Mouse (Mus musculus): ENCODE data around the gene Klc1. TPM values are rescaled to one million over a fixed set of nuclear protein-coding genes. Genes with fewer than 3 reads are reported as not detected.
A peak's percentile ranks its signal among the peaks of the same experiment; 100 is the strongest.

The Klc1 gene
- polyA plus RNA-seq, 1 experiment = 116 TPM

GRCm38 (mm10) chr12:111774845-111775244 is 16.2 kb downstream of the Klc1 start:
- H3K36me3 ChIP-seq (ENCODE audit: control insufficient read depth, insufficient read depth) = peaks cover 74% of the 10 kb centered on the region
- TF ChIP-seq CEBPB (IDR thresholded peaks at IDR 0.05; ENCODE audit: low read depth) = no peak
- TF ChIP-seq CTCF (IDR thresholded peaks at IDR 0.05; ENCODE audit: control insufficient read depth, insufficient read depth, insufficient read length) = no peak
- TF ChIP-seq USF1 (IDR thresholded peaks at IDR 0.05; ENCODE audit: low read depth) = no peak

GRCm38 (mm10) chr12:111777919-111778318 is 19.3 kb downstream of the Klc1 start:
- Histone ChIP-seq H3K36me3 (ENCODE audit: control insufficient read depth, insufficient read depth) (peaks cover 93% of the 10 kb centered on the region), H3K79me3 (ENCODE audit: low read depth) (peaks cover 14% of the 10 kb centered on the region), H3K27me3 (ENCODE audit: control insufficient read depth, insufficient read depth, insufficient read length) (no peaks in the 10 kb centered on the region), H3K79me2 (ENCODE audit: control insufficient read depth, insufficient read depth) (peaks cover 48% of the 10 kb centered on the region), H3K4me3 (ENCODE audit: insufficient read depth, poor library complexity, severe bottlenecking) (no peak overlapping the region), H3ac (ENCODE audit: control insufficient read depth, insufficient read length, low read depth) (no peak overlapping the region)
- TF ChIP-seq MYOD1 (IDR thresholded peaks at IDR 0.05; ENCODE audit: control insufficient read depth, insufficient read length, low read depth) (no peak), CTCF (IDR thresholded peaks at IDR 0.05; ENCODE audit: control insufficient read depth, insufficient read depth, insufficient read length) (no peak), MYOG (IDR thresholded peaks at IDR 0.05; ENCODE audit: control insufficient read depth, extremely low read depth, insufficient read length) (no peak), USF1 (IDR thresholded peaks at IDR 0.05; ENCODE audit: low read depth) (no peak), CEBPB (IDR thresholded peaks at IDR 0.05; ENCODE audit: low read depth) (no peak), FOSL1 (IDR thresholded peaks at IDR 0.05; ENCODE audit: insufficient read depth, low read length, poor library complexity, severe bottlenecking) (no peak), MAX (IDR thresholded peaks at IDR 0.05) (no peak)

More at GRCm38 (mm10) chr12:111774845-111775244, 16.2 kb downstream of the Klc1 start:
- Histone ChIP-seq H3K4me3 (ENCODE audit: insufficient read depth, poor library complexity, severe bottlenecking) (no peak overlapping the region), H3K79me2 (ENCODE audit: control insufficient read depth, insufficient read depth) (peaks cover 71% of the 10 kb centered on the region), H3K27me3 (ENCODE audit: control insufficient read depth, insufficient read depth, insufficient read length) (no peaks in the 10 kb centered on the region), H3K79me3 (ENCODE audit: low read depth) (peaks cover 31% of the 10 kb centered on the region), H3ac (ENCODE audit: control insufficient read depth, insufficient read length, low read depth) (no peak overlapping the region)

GRCm38 (mm10) chr12:111779544-111779943 is 20.9 kb downstream of the Klc1 start:
- TF ChIP-seq CTCF (IDR thresholded peaks at IDR 0.05; ENCODE audit: control insufficient read depth, insufficient read depth, insufficient read length) (peak; percentile 15), USF1 (IDR thresholded peaks at IDR 0.05; ENCODE audit: low read depth) (no peak), FOSL1 (IDR thresholded peaks at IDR 0.05; ENCODE audit: insufficient read depth, low read length, poor library complexity, severe bottlenecking) (no peak), MAX (IDR thresholded peaks at IDR 0.05) (no peak), MYOG (IDR thresholded peaks at IDR 0.05; ENCODE audit: control insufficient read depth, extremely low read depth, insufficient read length) (no peak)
- peaks cover 33% of the 10 kb centered on the region for H3K79me2 ChIP-seq (ENCODE audit: control insufficient read depth, insufficient read depth)
- peaks cover 88% of the 10 kb centered on the region for H3K36me3 ChIP-seq (ENCODE audit: control insufficient read depth, insufficient read depth)
- H3ac ChIP-seq (ENCODE audit: control insufficient read depth, insufficient read length, low read depth) = no peak overlapping the region
- peaks cover 11% of the 10 kb centered on the region for H3K79me3 ChIP-seq (ENCODE audit: low read depth)
- no peaks in the 10 kb centered on the region for H3K27me3 ChIP-seq (ENCODE audit: control insufficient read depth, insufficient read depth, insufficient read length)
- no peak overlapping the region for H3K4me3 ChIP-seq (ENCODE audit: insufficient read depth, poor library complexity, severe bottlenecking)

GRCm38 (mm10) chr12:111785174-111785573 is 26.5 kb downstream of the Klc1 start:
- Histone ChIP-seq H3K27me3 (ENCODE audit: control insufficient read depth, insufficient read depth, insufficient read length) (no peaks in the 10 kb centered on the region), H3K36me3 (ENCODE audit: control insufficient read depth, insufficient read depth) (peaks cover 69% of the 10 kb centered on the region), H3ac (ENCODE audit: control insufficient read depth, insufficient read length, low read depth) (no peak overlapping the region), H3K79me3 (ENCODE audit: low read depth) (no peaks in the 10 kb centered on the region), H3K4me3 (ENCODE audit: insufficient read depth, poor library complexity, severe bottlenecking) (no peak overlapping the region), H3K79me2 (ENCODE audit: control insufficient read depth, insufficient read depth) (peaks cover 5% of the 10 kb centered on the region)
- TF ChIP-seq MAX (IDR thresholded peaks at IDR 0.05) = no peak
- TF ChIP-seq CTCF (IDR thresholded peaks at IDR 0.05; ENCODE audit: control insufficient read depth, insufficient read depth, insufficient read length) = no peak
- no peak for TF ChIP-seq FOSL1 (IDR thresholded peaks at IDR 0.05; ENCODE audit: insufficient read depth, low read length, poor library complexity, severe bottlenecking)
- no peak for TF ChIP-seq CEBPB (IDR thresholded peaks at IDR 0.05; ENCODE audit: low read depth)
- TF ChIP-seq USF1 (IDR thresholded peaks at IDR 0.05; ENCODE audit: low read depth) = no peak
- TF ChIP-seq MYOD1 (IDR thresholded peaks at IDR 0.05; ENCODE audit: control insufficient read depth, insufficient read length, low read depth) = no peak
- no peak for TF ChIP-seq MYOG (IDR thresholded peaks at IDR 0.05; ENCODE audit: control insufficient read depth, extremely low read depth, insufficient read length)

- H3K79me2 ChIP-seq (ENCODE audit: control insufficient read depth, insufficient read depth) = no peaks in the 10 kb centered on the region
- no peak overlapping the region for H3ac ChIP-seq (ENCODE audit: control insufficient read depth, insufficient read length, low read depth)
- no peak for TF ChIP-seq MAX (IDR thresholded peaks at IDR 0.05)
- TF ChIP-seq MYOD1 (IDR thresholded peaks at IDR 0.05; ENCODE audit: control insufficient read depth, insufficient read length, low read depth) = no peak
- TF ChIP-seq USF1 (IDR thresholded peaks at IDR 0.05; ENCODE audit: low read depth) = no peak
- no peak for TF ChIP-seq CEBPB (IDR thresholded peaks at IDR 0.05; ENCODE audit: low read depth)
- no peak for TF ChIP-seq MYOG (IDR thresholded peaks at IDR 0.05; ENCODE audit: control insufficient read depth, extremely low read depth, insufficient read length)
- no peak for TF ChIP-seq CTCF (IDR thresholded peaks at IDR 0.05; ENCODE audit: control insufficient read depth, insufficient read depth, insufficient read length)
- no peak for TF ChIP-seq FOSL1 (IDR thresholded peaks at IDR 0.05; ENCODE audit: insufficient read depth, low read length, poor library complexity, severe bottlenecking)
- no peak overlapping the region for H3K4me3 ChIP-seq (ENCODE audit: insufficient read depth, poor library complexity, severe bottlenecking)
- no peaks in the 10 kb centered on the region for H3K27me3 ChIP-seq (ENCODE audit: control insufficient read depth, insufficient read depth, insufficient read length)
- H3K79me3 ChIP-seq (ENCODE audit: low read depth) = no peaks in the 10 kb centered on the region
- H3K36me3 ChIP-seq (ENCODE audit: control insufficient read depth, insufficient read depth) = peaks cover 71% of the 10 kb centered on the region
Observed at GRCm38 (mm10) chr12:111787015-111787414, 28.4 kb downstream of the Klc1 start.

GRCm38 (mm10) chr12:111790090-111790489 is 31.4 kb downstream of the Klc1 start:
- Histone ChIP-seq H3K79me2 (ENCODE audit: control insufficient read depth, insufficient read depth) (peaks cover 8% of the 10 kb centered on the region), H3K36me3 (ENCODE audit: control insufficient read depth, insufficient read depth) (peaks cover 74% of the 10 kb centered on the region), H3K27me3 (ENCODE audit: control insufficient read depth, insufficient read depth, insufficient read length) (no peaks in the 10 kb centered on the region), H3ac (ENCODE audit: control insufficient read depth, insufficient read length, low read depth) (no peak overlapping the region), H3K79me3 (ENCODE audit: low read depth) (no peaks in the 10 kb centered on the region), H3K4me3 (ENCODE audit: insufficient read depth, poor library complexity, severe bottlenecking) (no peak overlapping the region)
- TF ChIP-seq CEBPB (IDR thresholded peaks at IDR 0.05; ENCODE audit: low read depth) = no peak
- no peak for TF ChIP-seq FOSL1 (IDR thresholded peaks at IDR 0.05; ENCODE audit: insufficient read depth, low read length, poor library complexity, severe bottlenecking)
- no peak for TF ChIP-seq MAX (IDR thresholded peaks at IDR 0.05)
- no peak for TF ChIP-seq CTCF (IDR thresholded peaks at IDR 0.05; ENCODE audit: control insufficient read depth, insufficient read depth, insufficient read length)
- TF ChIP-seq MYOG (IDR thresholded peaks at IDR 0.05; ENCODE audit: control insufficient read depth, extremely low read depth, insufficient read length) = no peak
- no peak for TF ChIP-seq USF1 (IDR thresholded peaks at IDR 0.05; ENCODE audit: low read depth)
